Mouse (Mus musculus) embryonic fibroblast, embryonic 13.5 days (primary cell): Measurements from ENCODE around the gene Gm28047. TPM values are rescaled to one million over a fixed set of nuclear protein-coding genes. Genes with fewer than 3 reads are reported as not detected.

Source experiments
- H3K27ac ChIP-seq: 2 replicates; pipeline ENCODE4 v1.5.1; 2012; ENCODE audit warnings: low read length, control low read depth, inconsistent platforms; ENCODE audit not compliant: insufficient read depth
- H3K4me1 ChIP-seq: 2 replicates; pipeline ENCODE4 v1.6.1; 2011; ENCODE audit warnings: low read length; ENCODE audit not compliant: control insufficient read depth, insufficient read depth
- H3K4me3 ChIP-seq: 2 replicates; pipeline ENCODE4 v1.5.1; 2011; ENCODE audit warnings: mild to moderate bottlenecking, control low read depth, low read length; ENCODE audit not compliant: insufficient read depth
- CTCF ChIP-seq: IDR thresholded peaks from 2 replicates; pipeline ENCODE4 v1.5.1; 2011; ENCODE audit warnings: mild to moderate bottlenecking, control low read depth, low read length, moderate library complexity, borderline replicate concordance; ENCODE audit not compliant: insufficient read depth
- POLR2A ChIP-seq: IDR thresholded peaks from 2 replicates; pipeline ENCODE4 v1.6.1; 2011; ENCODE audit warnings: low read depth, mild to moderate bottlenecking, control low read depth, low read length, moderate library complexity
- polyA plus RNA-seq: library from polyadenylated mRNA; stranded (reverse); fragments of >200 nt; gene quantifications from 2 replicates; pipeline ENCODE4 v1.2.4, GENCODE M21; 2011; ENCODE audit warnings: low read depth; ENCODE audit not compliant: missing spikeins, insufficient read length

Gene Gm28047
- polyA plus RNA-seq, 1 experiment: 2.0 TPM

DNA sequence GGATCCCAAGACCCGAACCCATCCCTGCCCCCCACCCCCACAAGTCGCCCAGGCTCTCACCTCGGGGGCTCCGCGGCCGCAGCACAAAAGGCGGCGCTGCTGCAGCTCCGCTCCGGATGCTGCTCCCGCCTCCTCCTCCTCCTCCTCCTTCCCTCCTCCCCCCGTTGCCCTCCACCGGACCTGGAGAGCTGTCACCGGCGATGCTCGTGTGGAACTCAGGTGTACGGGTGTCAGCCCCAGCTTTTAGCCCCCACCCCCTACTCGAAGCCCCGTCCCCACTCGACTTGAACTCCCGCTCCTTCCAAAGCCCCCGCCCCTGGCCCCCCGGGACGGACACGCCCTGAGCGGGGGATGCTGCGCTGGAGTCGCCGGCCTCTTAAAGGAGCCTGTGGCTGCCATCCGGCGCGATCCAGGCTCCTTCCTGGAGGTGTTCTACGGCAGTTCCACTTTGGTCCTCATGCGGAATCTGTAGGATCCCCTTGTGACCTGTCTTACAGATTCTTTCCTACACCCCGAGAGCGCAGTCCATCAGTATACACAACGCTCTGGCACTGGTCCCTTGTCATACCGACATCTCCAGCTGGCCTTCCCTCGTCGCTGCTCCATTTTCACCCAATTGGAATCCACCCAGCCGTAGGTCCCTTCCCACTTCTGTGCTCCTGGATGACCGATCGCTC lies 108.0 kb downstream of the Gm28047 start, which contains the start of gene Map3k12:
Gene Map3k12, minus strand, starts transcription at position 337 of the 677 bp plus-strand sequence.
- Histone ChIP-seq H3K4me3 (peak within 1 kb of the TSS; percentile 86), H3K4me1 (peaks cover 10% of the 10 kb centered on the region; the same call in 1 of the 2 replicates), H3K27ac (peak within 1 kb of the TSS; percentile 45)
- TF ChIP-seq CTCF (no peak), POLR2A (peak; percentile 63)

DNA sequence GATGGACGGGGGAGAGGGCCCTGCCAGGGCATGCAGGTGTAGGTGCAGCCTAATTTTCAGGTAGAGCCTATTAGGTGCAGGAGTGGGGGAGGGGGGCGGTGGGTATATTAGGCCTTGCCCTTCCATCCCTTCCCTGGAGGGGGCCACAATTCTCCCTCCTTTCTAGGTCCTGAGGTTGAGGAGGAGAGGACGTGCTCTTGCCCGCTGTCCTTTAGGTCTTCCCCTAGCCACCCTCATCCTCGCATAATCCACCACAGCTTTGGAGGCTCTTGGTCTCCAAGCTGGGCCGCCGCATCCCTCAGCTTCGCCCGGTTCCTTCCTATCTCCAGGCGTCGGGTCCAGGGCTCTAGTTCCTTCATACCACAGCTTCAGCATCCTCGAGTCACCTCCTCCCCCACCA lies 108.6 kb downstream of the Gm28047 start:
- peak; percentile 56 for TF ChIP-seq POLR2A
- TF ChIP-seq CTCF: no peak
- peak overlapping the region; percentile 32 for H3K27ac ChIP-seq
- H3K4me1 ChIP-seq: peaks cover 14% of the 10 kb centered on the region; the same call in 1 of the 2 replicates
- peak overlapping the region; percentile 86 for H3K4me3 ChIP-seq

DNA sequence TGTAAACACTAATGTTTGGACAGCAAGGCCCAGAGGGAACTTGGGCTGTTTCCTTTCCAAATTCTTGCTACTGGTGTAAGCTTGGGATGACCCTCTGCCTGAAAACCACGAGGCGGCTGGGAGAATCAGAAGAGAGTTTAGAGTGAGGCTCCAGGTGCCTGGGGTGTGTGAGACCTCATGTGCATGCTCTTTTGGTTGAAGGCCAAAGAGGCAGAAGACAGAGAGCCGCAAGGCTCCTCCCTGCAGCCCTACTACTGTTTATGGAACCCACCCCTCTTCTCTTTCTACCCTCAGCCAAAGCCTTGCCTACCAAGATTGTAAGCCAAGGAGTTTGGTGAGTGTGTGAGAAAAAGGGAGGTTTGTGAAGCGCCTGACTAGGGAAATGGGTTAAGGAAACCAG lies 109.1 kb downstream of the Gm28047 start:
- H3K4me3 ChIP-seq: peak overlapping the region; percentile 86
- no peak for TF ChIP-seq POLR2A
- TF ChIP-seq CTCF: no peak
- no peak overlapping the region for H3K27ac ChIP-seq
- H3K4me1 ChIP-seq: peaks cover 13% of the 10 kb centered on the region; the same call in 1 of the 2 replicates

DNA sequence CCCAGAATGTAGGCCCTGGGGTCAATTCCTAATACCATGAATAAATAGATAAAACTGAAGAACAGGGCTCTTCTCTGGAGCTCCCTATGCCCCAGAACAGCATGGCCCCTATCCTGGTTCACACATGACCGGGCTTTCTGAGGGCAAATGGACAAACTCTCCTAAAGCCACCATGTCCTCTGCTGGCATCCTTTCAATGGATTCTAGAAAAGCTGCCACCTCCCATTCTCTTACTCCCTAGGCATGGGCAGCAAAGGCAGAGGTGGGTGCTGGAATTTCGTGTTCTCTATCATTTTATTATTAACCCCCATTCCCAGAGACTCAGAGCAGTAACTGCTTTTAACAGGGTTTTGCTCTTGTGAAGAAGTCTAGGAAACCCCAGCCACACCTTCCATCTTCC lies 109.6 kb downstream of the Gm28047 start:
- Histone ChIP-seq H3K27ac (no peak overlapping the region), H3K4me1 (0 out of 2 replicates have a peak, but pooled peaks cover 9% of the 10 kb centered on the region), H3K4me3 (no peak overlapping the region)
- TF ChIP-seq POLR2A (no peak), CTCF (no peak)

DNA sequence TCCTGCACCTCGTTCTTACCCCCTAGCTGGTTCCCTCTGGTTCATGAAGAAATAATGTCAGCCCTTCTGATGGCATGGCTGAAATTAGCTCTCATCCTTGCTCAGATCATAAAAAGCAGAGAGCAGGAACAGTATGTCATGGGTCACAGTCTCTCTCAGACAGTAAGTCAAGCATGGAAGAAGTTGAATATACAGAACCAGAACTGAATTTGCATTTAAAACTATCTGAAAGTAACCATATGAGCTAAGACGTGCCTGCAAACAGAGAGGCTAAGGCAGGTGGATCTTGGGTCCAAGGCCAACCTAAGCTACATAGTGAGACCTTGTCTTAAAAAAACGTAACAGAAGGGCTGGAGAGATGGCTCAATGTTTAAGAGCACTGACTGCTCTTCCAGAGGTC lies 111.9 kb downstream of the Gm28047 start:
- Histone ChIP-seq H3K27ac (no peak overlapping the region), H3K4me1 (0 out of 2 replicates have a peak, but pooled peaks cover 9% of the 10 kb centered on the region), H3K4me3 (no peak overlapping the region)
- TF ChIP-seq POLR2A: no peak
- no peak for TF ChIP-seq CTCF

- H3K27ac ChIP-seq: no peak overlapping the region
- no peak for TF ChIP-seq CTCF
- TF ChIP-seq POLR2A: no peak
- 0 out of 2 replicates have a peak, but pooled peaks cover 9% of the 10 kb centered on the region for H3K4me1 ChIP-seq
- H3K4me3 ChIP-seq: no peak overlapping the region
Observed at GRCm38 (mm10) chr15:102512471-102512870, 112.4 kb downstream of the Gm28047 start.

- TF ChIP-seq POLR2A: no peak
- TF ChIP-seq CTCF: no peak
- H3K4me1 ChIP-seq: 0 out of 2 replicates have a peak, but pooled peaks cover 9% of the 10 kb centered on the region
- H3K4me3 ChIP-seq: no peak overlapping the region
- no peak overlapping the region for H3K27ac ChIP-seq
Observed at GRCm38 (mm10) chr15:102512010-102512409, 112.9 kb downstream of the Gm28047 start.

- 0 out of 2 replicates have a peak, but pooled peaks cover 9% of the 10 kb centered on the region for H3K4me1 ChIP-seq
- no peak for TF ChIP-seq POLR2A
- TF ChIP-seq CTCF: no peak
- H3K4me3 ChIP-seq: no peak overlapping the region
- H3K27ac ChIP-seq: no peak overlapping the region
Observed at GRCm38 (mm10) chr15:102511285-102511833, 113.5 kb downstream of the Gm28047 start.

DNA sequence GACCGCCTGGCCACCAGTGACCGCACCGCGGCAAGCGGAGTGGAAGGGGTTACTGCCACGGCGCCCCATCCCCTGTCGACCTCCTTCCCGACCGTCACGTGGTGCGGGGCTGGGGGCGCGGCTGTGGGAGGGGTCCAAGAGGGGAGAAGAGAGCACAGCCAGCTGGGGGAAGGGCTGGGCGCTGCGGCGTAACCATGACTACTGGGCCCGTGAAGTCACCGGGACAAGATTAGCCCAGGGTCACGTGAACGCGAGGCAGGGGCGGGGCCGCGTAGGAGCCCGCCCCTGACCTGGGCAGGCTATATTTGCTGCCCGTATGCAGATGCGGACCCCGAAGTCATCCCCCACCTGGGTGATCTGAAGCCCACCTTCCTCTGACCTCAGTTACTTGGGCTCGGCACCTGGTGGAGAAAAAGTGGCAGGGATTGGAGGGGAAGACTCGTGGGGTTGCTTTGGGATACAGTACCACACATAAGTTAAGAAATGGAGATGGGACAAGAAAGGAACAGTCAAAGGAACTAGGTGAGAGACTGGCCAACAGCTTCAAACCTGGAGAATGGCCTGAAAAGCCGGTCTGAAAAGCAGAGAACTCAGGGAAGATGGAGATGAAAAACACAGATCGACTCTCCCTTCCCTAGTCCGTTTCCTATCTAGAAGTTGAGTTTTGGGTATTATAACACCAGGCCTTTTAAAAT lies 114.1 kb downstream of the Gm28047 start:
- H3K27ac ChIP-seq: peak overlapping the region; percentile 28; the same call in 1 of the 2 replicates
- peak; percentile 38 for TF ChIP-seq POLR2A
- TF ChIP-seq CTCF: no peak
- 0 out of 2 replicates have a peak, but pooled peaks cover 9% of the 10 kb centered on the region for H3K4me1 ChIP-seq
- H3K4me3 ChIP-seq: peak overlapping the region; percentile 44
